Mouse (Mus musculus): ENCODE results near the gene Olfr370.

DNA sequence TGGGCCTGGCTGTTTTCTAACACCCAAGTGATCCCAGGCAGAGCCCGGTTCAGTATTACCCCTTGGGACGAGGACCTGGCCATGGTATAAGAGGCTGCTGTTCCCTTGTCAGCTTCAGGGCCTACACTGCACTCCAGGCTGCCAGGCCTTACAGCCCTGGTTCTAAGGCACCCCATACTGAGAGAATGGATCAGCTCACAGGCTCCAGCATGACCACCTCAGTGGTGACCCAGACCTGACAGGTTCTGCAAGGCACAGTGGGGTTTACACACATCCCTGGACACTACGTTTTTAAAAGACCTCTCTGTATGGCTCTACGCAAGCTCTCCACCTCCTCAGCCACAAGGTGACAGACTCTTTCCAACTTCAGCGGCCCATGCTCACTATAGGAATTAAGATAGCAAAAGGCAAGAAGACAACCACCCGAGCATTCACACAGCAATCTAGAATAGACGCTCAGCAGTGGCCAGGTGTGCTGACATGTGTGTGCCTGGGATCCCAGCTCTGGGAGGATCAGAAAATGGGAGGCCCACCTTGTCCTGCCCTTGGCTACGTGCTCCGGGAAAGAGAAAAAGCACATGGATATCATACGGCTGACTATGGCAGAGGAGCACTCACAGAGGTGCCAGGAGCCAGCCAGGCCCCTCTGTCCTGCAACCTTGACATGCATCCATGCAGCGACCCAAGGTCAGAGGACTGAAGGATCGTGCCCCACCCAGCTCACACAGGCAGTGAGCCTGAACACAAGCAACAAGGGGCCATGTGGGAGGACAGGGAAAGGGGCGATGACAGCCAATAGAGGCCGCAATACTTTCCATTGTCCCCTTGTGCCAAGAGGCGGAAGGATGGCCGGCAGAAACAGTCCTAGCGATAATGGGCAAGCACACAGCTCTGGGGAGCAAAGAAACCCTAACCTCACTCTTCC, 42.8 kb downstream of the Olfr370 start:
- TF ChIP-seq CTCF (IDR thresholded peaks at IDR 0.05) = no peak
- no peak for TF ChIP-seq EP300 (IDR thresholded peaks at IDR 0.05)

All from lung, postnatal 0 days (tissue).